Mouse (Mus musculus) testis, adult 2 months (tissue): ENCODE measurements at regions not wholly inside any gene's neighbourhood (a gene's known extent, or its start where the extent isn't known, plus 50 kb on each side); places are given as distances from the start of the nearest gene placed in this dataset.
"Not testable (repeated sequence)": the region's sequence is repeated elsewhere in the genome, so short reads cannot be mapped to it uniquely, and the experiment has no call there.

ENCODE experiments used
- CTCF ChIP-seq: fragments of 200-500 bp; IDR thresholded peaks from 2 replicates; pipeline ENCODE4 v1.5.1; 2012; ENCODE audit warnings: low read depth, mild to moderate bottlenecking, inconsistent platforms, low read length, moderate library complexity; ENCODE audit not compliant: control insufficient read depth, insufficient read depth, insufficient replicate concordance
- POLR2A ChIP-seq: fragments of 200-500 bp; IDR thresholded peaks from 2 replicates; pipeline ENCODE4 v1.6.1; 2012; ENCODE audit warnings: low read depth, mild to moderate bottlenecking, inconsistent platforms, low read length, moderate library complexity; ENCODE audit not compliant: control insufficient read depth

GRCm38 (mm10) chr14:19170300-19171022, 248.3 kb downstream of the Gm21738 start:
- TF ChIP-seq CTCF, POLR2A: not testable (repeated sequence)
